Mouse (Mus musculus) neural tube, embryonic 11.5 days (tissue): ENCODE results near the gene Wdr54. TPM values are rescaled to one million over a fixed set of nuclear protein-coding genes. Genes with fewer than 3 reads are reported as not detected.

ENCODE experiments used
- ATAC-seq: fragments of 200-750 bp; cut with Nextera tagmentation; 2 replicates; pipeline ENCODE4 v1.8.0; 2017; ENCODE audit warnings: moderate number of reproducible peaks, mild to moderate bottlenecking, moderate TSS enrichment, moderate library complexity; ENCODE audit not compliant: insufficient read depth, low FRiP score, low TSS enrichment
- DNase-seq: peaks from one replicate; pipeline ENCODE4 v3.0.0-alpha.2; 2015; ENCODE audit warnings: low spot score
- H3K27ac ChIP-seq: fragments of 300-500 bp; sonication (generic); 2 replicates; pipeline ENCODE4 v1.5.1; 2014; ENCODE audit warnings: low read depth, mild to moderate bottlenecking, low read length
- H3K27me3 ChIP-seq: fragments of 300-500 bp; sonication (generic); 2 replicates; pipeline ENCODE4 v1.6.1; 2014; ENCODE audit warnings: mild to moderate bottlenecking, low read length, mixed read lengths; ENCODE audit not compliant: control insufficient read depth, insufficient read depth
- H3K36me3 ChIP-seq: fragments of 300-500 bp; sonication (generic); 2 replicates; pipeline ENCODE4 v1.6.1; 2014; ENCODE audit warnings: mild to moderate bottlenecking, low read length, moderate library complexity, mixed read lengths; ENCODE audit not compliant: control insufficient read depth, insufficient read depth
- H3K4me1 ChIP-seq: fragments of 300-500 bp; sonication (generic); 2 replicates; pipeline ENCODE4 v1.6.1; 2014; ENCODE audit warnings: low read length, mixed read lengths; ENCODE audit not compliant: control insufficient read depth, insufficient read depth
- H3K4me2 ChIP-seq: fragments of 300-500 bp; sonication (generic); 2 replicates; pipeline ENCODE4 v1.6.1; 2014; ENCODE audit warnings: low read depth, mild to moderate bottlenecking, moderate library complexity
- H3K4me3 ChIP-seq: fragments of 300-500 bp; sonication (generic); 2 replicates; pipeline ENCODE4 v1.5.1; 2014; ENCODE audit warnings: low read depth, low read length
- H3K9ac ChIP-seq: fragments of 300-500 bp; sonication (generic); 2 replicates; pipeline ENCODE4 v1.6.1; 2014; ENCODE audit warnings: mild to moderate bottlenecking, low read length
- H3K9me3 ChIP-seq: fragments of 300-500 bp; sonication (generic); 2 replicates; pipeline ENCODE4 v1.6.1; 2016; ENCODE audit warnings: low read length; ENCODE audit not compliant: control insufficient read depth
- WGBS: fragments of 180-500 bp; shearing (Covaris S2); extraction: QIAGEN DNeasy Blood & Tissue Kit; methylation state at CpG from one replicate; pipeline ENCODE4 v1.1.7; 2014; 5-methylcytosine and 5-hydroxymethylcytosine counted together
- polyA plus RNA-seq: library from polyadenylated mRNA; unstranded; fragments of >200 nt; fragmentation: Nextera tagmentation; extraction: Ambion mirVana; gene quantifications from 2 replicates; pipeline ENCODE4 v1.2.1, GENCODE M21; 2014

The Wdr54 gene
- polyA plus RNA-seq, 1 experiment from 2014 or later, result 14.5 TPM

GRCm38 (mm10) chr6:83137576-83137950 is 18.6 kb downstream of the Wdr54 start:
- H3K27me3 ChIP-seq, result no peaks in the 10 kb centered on the region
- ATAC-seq, result peak; percentile 76
- WGBS, result 0% methylated on average over 12 of the region's 12 CpGs
- H3K9ac ChIP-seq, result peak overlapping the region; percentile 98
- H3K27ac ChIP-seq, result peak overlapping the region; percentile 99
- H3K4me2 ChIP-seq, result peak overlapping the region; percentile 91
- no peaks in the 10 kb centered on the region for H3K36me3 ChIP-seq
- DNase-seq, result peak; percentile 90
- H3K9me3 ChIP-seq, result no peaks in the 10 kb centered on the region
- peaks cover 30% of the 10 kb centered on the region for H3K4me1 ChIP-seq
- peak overlapping the region; percentile 58 for H3K4me3 ChIP-seq

- Histone ChIP-seq H3K4me3 (peak overlapping the region; percentile 58), H3K4me1 (peaks cover 27% of the 10 kb centered on the region)
- 1% methylated on average over 23 of the region's 26 CpGs for WGBS
Measured at GRCm38 (mm10) chr6:83136881-83137575, 19.2 kb downstream of the Wdr54 start.

GRCm38 (mm10) chr6:83136291-83136880 is 19.8 kb downstream of the Wdr54 start:
- H3K9me3 ChIP-seq, result no peaks in the 10 kb centered on the region
- ATAC-seq, result no peak
- no peaks in the 10 kb centered on the region for H3K36me3 ChIP-seq
- H3K27me3 ChIP-seq, result no peaks in the 10 kb centered on the region
- peaks cover 22% of the 10 kb centered on the region for H3K4me1 ChIP-seq
- WGBS, result 13% methylated on average over 5 of the region's 5 CpGs
- no peak for DNase-seq
- peak overlapping the region; percentile 91 for H3K4me2 ChIP-seq
- peak overlapping the region; percentile 98 for H3K9ac ChIP-seq
- peak overlapping the region; percentile 58 for H3K4me3 ChIP-seq
- peak overlapping the region; percentile 99 for H3K27ac ChIP-seq

More at GRCm38 (mm10) chr6:83136881-83137575, 19.2 kb downstream of the Wdr54 start:
- Histone ChIP-seq H3K27me3 (no peaks in the 10 kb centered on the region), H3K4me2 (peak overlapping the region; percentile 91), H3K36me3 (no peaks in the 10 kb centered on the region), H3K27ac (peak overlapping the region; percentile 99), H3K9ac (peak overlapping the region; percentile 98), H3K9me3 (no peaks in the 10 kb centered on the region)
- DNase-seq (peak; percentile 87), ATAC-seq (peak; percentile 79)

- Histone ChIP-seq H3K27ac (no peak overlapping the region), H3K4me1 (peaks cover 21% of the 10 kb centered on the region), H3K9me3 (no peaks in the 10 kb centered on the region), H3K9ac (peak overlapping the region; percentile 98), H3K27me3 (no peaks in the 10 kb centered on the region), H3K4me2 (peak overlapping the region; percentile 91), H3K36me3 (no peaks in the 10 kb centered on the region), H3K4me3 (peak overlapping the region; percentile 58)
- 5% methylated on average over 37 of the region's 37 CpGs for WGBS
- DNase-seq (peak; percentile 19), ATAC-seq (no peak)
Measured at GRCm38 (mm10) chr6:83135571-83136161, 20.5 kb downstream of the Wdr54 start.

GRCm38 (mm10) chr6:83134951-83135513 is 21.2 kb downstream of the Wdr54 start, which contains the start of gene Rtkn:
Gene Rtkn, plus strand, starts transcription at chr6:83135463.
- 57% methylated on average over 7 of the region's 7 CpGs for WGBS
- Histone ChIP-seq H3K27ac (no peak within 1 kb of the TSS), H3K4me2 (peak within 1 kb of the TSS; percentile 91), H3K27me3 (no peaks in the 10 kb centered on the region), H3K4me3 (peak within 1 kb of the TSS; percentile 58), H3K4me1 (peaks cover 21% of the 10 kb centered on the region), H3K9ac (peak within 1 kb of the TSS; percentile 98), H3K36me3 (no peaks in the 10 kb centered on the region), H3K9me3 (no peaks in the 10 kb centered on the region)
- ATAC-seq (no peak), DNase-seq (no peak)

GRCm38 (mm10) chr6:83134226-83134625 is 22.0 kb downstream of the Wdr54 start:
- H3K27ac ChIP-seq, result no peak overlapping the region
- ATAC-seq (no peak), DNase-seq (no peak)
- 87% methylated on average over 3 of the region's 3 CpGs for WGBS
- no peak overlapping the region for H3K9ac ChIP-seq
- no peak overlapping the region for H3K4me2 ChIP-seq
- no peaks in the 10 kb centered on the region for H3K27me3 ChIP-seq
- H3K36me3 ChIP-seq, result no peaks in the 10 kb centered on the region
- H3K9me3 ChIP-seq, result no peaks in the 10 kb centered on the region
- H3K4me3 ChIP-seq, result no peak overlapping the region
- peaks cover 19% of the 10 kb centered on the region for H3K4me1 ChIP-seq

GRCm38 (mm10) chr6:83132176-83132919 is 23.8 kb downstream of the Wdr54 start:
- Histone ChIP-seq H3K9ac (no peak overlapping the region), H3K4me3 (no peak overlapping the region), H3K4me2 (no peak overlapping the region), H3K4me1 (peaks cover 5% of the 10 kb centered on the region), H3K36me3 (no peaks in the 10 kb centered on the region), H3K27me3 (no peaks in the 10 kb centered on the region), H3K27ac (no peak overlapping the region), H3K9me3 (no peaks in the 10 kb centered on the region)
- WGBS, result 84% methylated on average over 9 of the region's 9 CpGs
- ATAC-seq, result no peak
- DNase-seq, result no peak

GRCm38 (mm10) chr6:83131469-83132034 is 24.6 kb downstream of the Wdr54 start:
- DNase-seq, result no peak
- H3K9me3 ChIP-seq, result no peaks in the 10 kb centered on the region
- no peak overlapping the region for H3K4me3 ChIP-seq
- H3K4me2 ChIP-seq, result no peak overlapping the region
- peaks cover 5% of the 10 kb centered on the region for H3K4me1 ChIP-seq
- H3K9ac ChIP-seq, result no peak overlapping the region
- no peaks in the 10 kb centered on the region for H3K27me3 ChIP-seq
- H3K36me3 ChIP-seq, result no peaks in the 10 kb centered on the region
- H3K27ac ChIP-seq, result no peak overlapping the region
- WGBS, result 83% methylated on average over 6 of the region's 6 CpGs
- no peak for ATAC-seq
